In genomic region chr16:36794976-36795375, GRCm38 (mm10) we compare ENCODE assay signal across 26 mouse cellular contexts.
"Had no signal": no experiment of that assay in that cellular context is flagged by ENCODE, and none has a peak within 500 bp of the region (broad histone marks: within the 10 kb centered on the region; RNA-seq: fewer than 3 reads in every experiment).

No protein-coding gene starts in this region.

- H3K4me3 ChIP-seq: heart, adult 2 months; heart, embryonic 10.5 days; heart, embryonic 12.5 days; hindbrain, embryonic 10.5 days; hindbrain, embryonic 12.5 days; intestine, embryonic 15.5 days; layer of hippocampus, adult 2 months; left cerebral cortex, adult 2 months; limb, embryonic 10.5 days; limb, embryonic 12.5 days; liver, embryonic 13.5 days had no signal

- DNase-seq: gastrocnemius, postnatal 25 days; heart, adult 11 months; heart, adult 2 months; heart, postnatal 10 days; heart, postnatal 4 days; kidney, adult 18-20 months; kidney, adult 8-10 months; kidney, postnatal 25 days; kidney, postnatal 4 days; liver; liver, embryonic 13.5 days had no signal

- H3K27ac ChIP-seq: heart, adult 2 months; heart, embryonic 10.5 days; hindbrain, embryonic 10.5 days; hindbrain, embryonic 12.5 days; hindbrain, embryonic 14.5 days; intestine, embryonic 15.5 days; kidney, postnatal 0 days; layer of hippocampus, adult 2 months; left cerebral cortex, adult 2 months; limb, embryonic 10.5 days; limb, embryonic 12.5 days; liver, embryonic 13.5 days had no signal

- H3K4me1 ChIP-seq: heart, embryonic 10.5 days; heart, embryonic 12.5 days; hindbrain, embryonic 10.5 days; hindbrain, embryonic 12.5 days; intestine, embryonic 15.5 days; limb, embryonic 10.5 days; limb, embryonic 12.5 days; liver, embryonic 13.5 days had no signal

- H3K27me3 ChIP-seq: heart, embryonic 12.5 days; hindbrain, embryonic 12.5 days; intestine, embryonic 15.5 days; limb, embryonic 12.5 days; liver, embryonic 13.5 days had no signal

- H3K36me3 ChIP-seq: heart, embryonic 10.5 days; heart, embryonic 12.5 days; hindbrain, embryonic 10.5 days; hindbrain, embryonic 12.5 days; intestine, embryonic 15.5 days; limb, embryonic 10.5 days; limb, embryonic 12.5 days; liver, embryonic 13.5 days had no signal

- H3K9ac ChIP-seq: heart, embryonic 12.5 days; hindbrain, embryonic 12.5 days; hindbrain, embryonic 14.5 days; intestine, embryonic 15.5 days; limb, embryonic 12.5 days; liver, embryonic 13.5 days had no signal

- H3K4me2 ChIP-seq: heart, embryonic 12.5 days; hindbrain, embryonic 12.5 days; hindbrain, embryonic 14.5 days; intestine, embryonic 15.5 days; limb, embryonic 12.5 days; liver, embryonic 11.5 days; liver, embryonic 13.5 days had no signal

- ATAC-seq: hindbrain, embryonic 16.5 days; inflammation-experienced regulatory T-cells, adult 6 months; intestine, embryonic 15.5 days; intestine, postnatal 0 days had no signal

- H3K9me3 ChIP-seq: heart, embryonic 10.5 days; hindbrain, embryonic 10.5 days; hindbrain, embryonic 12.5 days; intestine, embryonic 15.5 days; limb, embryonic 10.5 days; limb, embryonic 12.5 days; liver, embryonic 13.5 days had no signal
